Mouse (Mus musculus) spleen, adult 18-20 months (tissue): Measurements from ENCODE around the gene Ccdc74a.
"Not testable (repeated sequence)": the region's sequence is repeated elsewhere in the genome, so short reads cannot be mapped to it uniquely, and the experiment has no call there.

ENCODE experiments used
- DNase-seq, 2 experiments: peaks; one replicate each; pipeline ENCODE4 v3.0.0; 2022; ENCODE audit warnings: mixed read lengths in 2 of 2

Ccdc74a gene

DNA sequence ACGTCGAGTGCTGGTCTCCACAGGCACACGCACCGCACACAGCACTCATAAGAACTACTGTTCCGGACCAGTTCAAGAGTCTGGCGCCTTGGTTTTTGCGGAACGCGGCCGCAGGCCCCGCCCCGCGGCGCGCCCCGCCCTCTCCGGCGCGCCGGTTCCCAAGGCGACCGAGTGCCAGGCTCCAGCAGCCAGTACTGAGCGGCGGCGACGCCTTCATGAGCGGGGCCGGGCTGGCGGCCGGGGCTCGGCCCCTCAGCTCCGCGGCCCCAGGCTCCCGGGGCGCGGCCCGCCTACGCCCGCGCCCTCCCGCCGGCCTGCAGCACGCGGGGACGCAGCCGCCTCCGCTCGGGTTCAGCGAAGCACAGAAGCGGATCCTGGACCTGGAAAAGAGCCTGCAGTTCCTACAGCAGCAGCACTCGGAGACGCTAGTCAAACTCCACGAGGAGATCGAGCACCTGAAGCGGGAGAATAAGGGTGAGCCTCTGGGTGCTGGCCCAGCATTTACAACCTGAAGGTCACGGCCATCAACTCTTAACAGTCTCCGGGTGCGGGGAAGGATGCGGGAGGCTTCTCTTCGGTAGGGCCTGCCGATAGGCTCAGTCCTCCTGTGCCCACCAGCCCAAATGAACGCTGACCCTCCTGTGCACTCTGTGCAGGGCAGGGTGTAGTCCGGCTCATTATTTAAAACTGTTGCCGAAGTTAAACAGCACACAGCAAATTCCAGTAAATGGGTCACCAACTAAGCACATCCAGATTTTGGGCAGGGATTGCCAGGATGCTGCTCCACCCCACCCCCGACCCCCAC lies at the start of gene Ccdc74a:
Gene Ccdc74a, plus strand, starts transcription at position 161 of the 805 bp plus-strand sequence.
- peak; percentile 66 to 73 for DNase-seq

DNA sequence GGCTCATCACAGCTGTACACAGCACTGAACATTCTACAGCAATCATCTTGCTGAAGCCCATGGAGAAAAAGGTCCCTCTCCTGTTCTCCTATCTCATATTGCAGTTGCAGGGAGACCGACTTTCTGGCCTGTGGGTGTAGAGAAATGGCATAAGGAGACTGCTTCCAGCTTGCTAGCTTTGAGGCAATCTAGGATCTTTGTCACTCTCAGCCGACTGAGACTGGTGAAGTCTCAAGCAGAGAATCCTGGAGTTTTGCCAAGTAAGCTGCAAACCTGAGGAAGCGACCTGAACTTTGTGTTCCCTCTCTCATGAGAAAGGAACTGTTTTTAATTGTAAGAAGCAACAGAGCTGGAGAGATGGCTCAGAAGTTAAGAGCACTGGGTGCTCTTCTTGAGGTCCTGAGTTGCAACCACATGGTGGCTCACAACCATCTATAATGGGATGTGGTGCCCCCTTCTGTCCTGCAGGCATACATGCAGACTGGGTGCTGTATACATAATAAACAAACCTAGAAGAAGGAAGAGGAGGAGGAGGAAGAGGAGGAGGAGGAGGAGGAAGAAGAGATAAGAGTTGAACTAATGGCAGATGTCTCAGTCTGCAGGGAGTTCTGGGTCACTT lies 45.2 kb upstream of the Ccdc74a start:
- DNase-seq: no peak

DNA sequence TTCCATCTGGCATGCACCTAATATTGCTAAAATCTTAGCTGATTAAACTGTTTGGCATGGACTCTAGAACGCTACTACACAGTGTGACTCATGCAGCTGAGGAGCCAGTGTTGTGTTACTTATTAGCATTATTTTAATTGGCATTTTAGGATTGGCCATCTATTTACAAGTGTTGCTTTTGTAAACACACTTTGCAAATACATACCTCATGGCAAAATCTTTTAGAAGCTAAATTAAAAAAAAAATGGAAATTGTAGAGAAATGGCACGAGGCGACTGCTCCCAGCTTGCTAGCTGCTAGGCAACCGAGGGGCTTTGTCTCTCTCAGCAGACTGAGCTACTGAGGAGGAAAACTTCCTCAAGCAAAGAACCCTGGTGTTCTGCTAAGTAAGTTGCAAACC lies 41.3 kb upstream of the Ccdc74a start:
- no peak for DNase-seq

DNA sequence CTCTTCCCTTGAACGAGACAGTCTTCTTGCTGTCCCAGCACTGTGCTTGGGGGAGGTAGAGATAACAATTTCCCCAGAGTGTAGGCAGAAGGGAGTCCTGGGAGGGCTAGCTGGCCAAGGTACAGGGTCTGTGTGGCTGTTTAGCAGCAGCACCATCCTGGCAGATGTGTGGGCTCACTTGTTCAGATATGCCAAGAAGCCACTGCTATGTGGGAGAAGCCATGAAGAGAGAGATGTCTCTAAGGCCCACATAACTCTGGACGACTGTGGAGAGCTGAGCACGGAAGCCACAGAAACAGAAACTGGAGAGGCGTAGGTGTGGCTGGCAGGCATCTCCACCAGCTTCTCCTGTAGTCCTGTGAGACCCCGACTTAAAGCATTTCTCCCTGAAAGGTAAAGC lies 40.6 kb upstream of the Ccdc74a start:
- DNase-seq: no peak

DNA sequence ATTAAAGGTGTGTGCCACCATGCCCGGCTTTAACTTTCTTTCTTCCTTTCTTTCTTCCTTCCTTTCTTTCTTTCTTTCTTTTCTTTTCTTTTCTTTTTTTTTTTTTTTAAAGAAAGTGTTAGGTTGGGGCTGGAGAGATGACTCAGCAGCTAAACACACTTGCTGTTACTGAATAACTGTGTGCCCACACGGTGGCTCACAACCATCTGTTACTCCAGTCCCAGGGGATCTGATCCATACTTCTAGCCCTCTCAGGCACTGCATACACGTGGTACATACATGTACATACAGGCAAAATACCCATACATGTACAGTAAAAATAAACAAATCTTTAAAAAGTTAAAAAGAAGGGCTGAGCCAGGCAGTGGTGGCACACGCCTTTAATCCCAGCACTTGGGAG lies 34.9 kb upstream of the Ccdc74a start:
- no peak for DNase-seq

DNA sequence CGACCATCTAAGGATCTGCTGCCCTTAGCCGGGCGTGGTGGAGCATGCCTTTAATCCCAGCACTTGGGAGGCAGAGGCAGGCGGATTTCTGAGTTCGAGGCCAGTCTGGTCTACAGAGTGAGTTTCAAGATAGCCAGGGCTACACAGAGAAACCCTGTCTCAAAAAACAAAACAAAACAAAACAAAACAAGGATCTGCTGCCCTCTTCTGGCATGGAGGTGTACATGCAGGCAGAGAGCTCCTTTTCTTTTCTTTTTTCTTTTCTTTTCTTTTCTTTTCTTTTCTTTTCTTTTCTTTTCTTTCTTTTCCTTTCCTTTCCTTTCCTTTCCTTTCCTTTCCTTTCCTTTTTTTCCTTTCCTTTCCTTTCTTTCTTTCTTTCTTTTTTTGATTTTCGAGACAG lies 31.5 kb upstream of the Ccdc74a start:
- not testable (repeated sequence) for DNase-seq

DNA sequence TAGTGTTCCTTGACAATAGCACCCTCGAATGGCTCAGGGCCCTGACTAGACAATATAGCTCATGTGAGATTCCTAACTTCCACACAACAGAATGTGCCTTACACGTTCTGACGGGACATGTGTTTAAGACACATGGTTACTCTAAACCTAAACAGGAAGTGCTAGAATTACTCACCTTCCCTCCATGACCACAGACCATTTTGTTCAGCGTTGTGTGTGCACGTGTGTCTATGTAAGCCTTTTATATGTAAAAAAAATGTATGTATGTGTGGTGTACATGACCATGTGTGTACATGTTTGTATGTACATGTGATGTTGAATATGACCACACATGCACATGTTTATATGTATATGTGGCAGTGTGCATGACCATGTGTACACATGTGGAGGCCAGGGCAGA lies 30.1 kb upstream of the Ccdc74a start:
- DNase-seq: no peak

DNA sequence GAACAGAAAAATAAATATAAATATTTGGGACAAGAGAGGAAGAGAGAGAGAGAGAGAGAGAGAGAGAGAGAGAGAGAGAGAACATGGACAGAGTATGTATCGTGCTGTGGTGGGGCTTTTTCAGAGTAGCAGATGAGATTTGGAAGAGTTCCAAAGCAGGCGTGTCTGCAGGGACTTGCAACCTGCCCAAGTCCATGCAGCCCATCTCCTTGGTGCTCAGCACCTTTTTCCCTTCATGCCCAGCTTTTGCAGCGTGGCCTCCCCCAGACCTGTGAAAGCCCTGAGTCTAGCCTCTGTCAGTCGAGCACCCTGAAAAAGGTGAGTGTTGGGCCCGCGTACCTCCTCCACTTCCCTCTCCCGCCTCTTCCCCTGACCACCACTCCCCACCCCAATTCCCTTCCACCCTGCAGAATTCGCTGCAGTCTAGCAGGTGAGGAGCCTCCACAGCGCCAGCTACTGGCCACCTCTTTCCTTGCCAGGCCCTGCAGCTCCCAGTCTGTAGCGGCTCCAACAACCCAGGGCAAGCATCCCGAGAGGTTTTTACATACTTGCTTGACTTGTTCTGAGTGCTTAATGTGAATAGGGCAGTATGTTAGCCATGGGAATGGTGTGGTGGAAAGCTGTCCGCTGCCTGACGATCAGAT lies 28.2 kb upstream of the Ccdc74a start:
- peak; percentile 19 to 55 for DNase-seq

DNA sequence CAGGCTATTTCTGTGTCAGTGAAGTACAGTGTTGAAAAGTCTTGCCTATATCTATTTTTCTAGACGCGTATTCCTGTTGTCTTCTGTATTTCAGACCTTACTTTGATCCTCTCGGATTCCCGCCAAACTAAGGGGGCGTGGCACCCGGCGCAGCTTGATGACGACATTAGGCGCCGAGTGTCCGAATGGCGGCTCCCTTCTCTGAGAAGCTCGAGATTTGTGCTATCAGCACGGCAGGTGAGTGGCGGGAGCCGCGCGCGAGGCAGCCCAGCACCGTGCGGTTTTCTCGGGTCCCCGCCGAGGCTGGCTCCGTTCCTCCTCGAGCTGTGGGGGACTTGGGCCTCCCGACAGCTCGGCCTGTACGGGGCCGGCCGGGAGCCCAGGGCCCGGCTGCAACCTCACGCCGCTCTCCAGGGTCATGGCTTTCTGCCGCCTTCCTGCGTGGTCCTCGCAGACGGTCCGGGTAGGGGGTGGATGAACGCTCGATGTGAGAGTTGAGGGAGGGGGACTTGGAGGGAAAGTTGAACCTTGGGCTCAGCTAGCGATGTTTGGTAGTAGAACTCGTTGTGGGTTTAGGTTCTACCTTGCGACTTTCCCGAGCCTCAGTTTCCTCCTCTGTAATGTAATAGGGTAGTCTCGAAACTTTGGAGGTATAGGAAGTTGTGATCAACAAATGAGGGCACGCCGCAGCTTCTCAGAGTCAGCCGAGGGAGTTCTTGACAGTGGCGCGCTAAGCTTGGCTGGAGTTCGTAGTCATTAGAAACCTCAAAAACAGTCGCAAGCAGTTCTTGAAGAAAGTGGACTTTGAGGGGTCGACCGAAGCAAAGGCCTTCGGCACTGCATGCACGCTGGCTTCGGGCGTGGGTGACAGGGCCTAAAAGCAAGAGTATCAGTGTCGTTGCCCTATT lies 26.8 kb upstream of the Ccdc74a start, which contains the start of gene Smpd4:
Gene Smpd4, plus strand, starts transcription at position 157 of the 908 bp plus-strand sequence.
- DNase-seq: peak; percentile 75 to 94

DNA sequence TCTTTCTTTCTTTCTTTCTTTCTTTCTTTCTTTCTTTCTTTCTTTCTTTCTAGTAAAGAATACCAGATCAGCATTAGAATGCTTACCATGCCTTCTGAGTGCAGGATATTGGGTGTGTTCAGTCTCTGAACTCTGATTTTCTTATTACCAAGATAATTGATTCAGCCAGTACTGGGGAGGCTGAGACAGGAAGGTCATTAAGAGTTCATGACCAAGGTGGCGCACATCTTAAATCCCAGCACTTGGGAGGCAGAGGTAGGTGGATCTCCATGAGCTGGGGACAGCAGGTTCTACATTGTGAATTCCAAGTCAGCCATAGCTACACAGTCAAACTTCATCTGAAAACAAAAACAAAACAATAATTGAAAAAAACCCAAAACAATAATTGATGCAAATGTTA lies 24.3 kb upstream of the Ccdc74a start:
- no peak for DNase-seq

DNA sequence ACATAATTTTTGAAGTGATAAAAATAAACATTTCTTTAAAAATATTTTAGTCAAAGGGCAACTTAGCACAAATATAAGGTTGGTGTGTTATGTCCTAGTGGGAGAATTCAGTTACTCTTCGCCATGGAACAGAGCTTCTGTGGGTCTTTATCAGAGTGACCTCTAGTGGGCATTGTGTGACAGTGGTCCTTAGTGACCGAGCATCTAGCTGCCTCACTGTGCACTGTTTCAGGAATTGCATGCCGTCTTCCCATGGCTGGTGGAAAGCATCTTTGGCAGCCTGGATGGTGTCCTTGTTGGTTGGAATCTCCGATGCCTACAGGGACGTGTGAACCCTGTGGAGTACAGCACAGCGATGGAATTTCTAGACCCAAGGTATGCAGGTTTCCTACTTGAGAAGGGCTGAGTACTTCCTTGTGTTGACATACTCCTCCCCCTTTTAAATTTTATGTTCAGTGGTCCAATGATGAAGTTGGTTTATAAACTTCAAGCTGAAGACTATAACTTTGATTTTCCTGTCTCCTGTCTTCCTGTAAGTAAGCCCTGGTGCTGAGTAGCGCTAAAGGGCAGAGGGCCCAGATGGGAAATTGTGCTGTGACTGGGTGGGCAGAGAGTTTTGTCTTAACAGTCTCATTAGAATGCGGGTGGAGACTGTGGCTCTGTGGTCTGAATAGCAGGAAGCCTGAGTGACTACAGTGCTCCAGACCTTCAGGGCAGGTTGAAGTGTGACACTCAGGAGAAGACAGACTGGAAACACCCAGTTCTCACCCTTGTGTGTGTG lies 20.6 kb upstream of the Ccdc74a start:
- no peak for DNase-seq

DNA sequence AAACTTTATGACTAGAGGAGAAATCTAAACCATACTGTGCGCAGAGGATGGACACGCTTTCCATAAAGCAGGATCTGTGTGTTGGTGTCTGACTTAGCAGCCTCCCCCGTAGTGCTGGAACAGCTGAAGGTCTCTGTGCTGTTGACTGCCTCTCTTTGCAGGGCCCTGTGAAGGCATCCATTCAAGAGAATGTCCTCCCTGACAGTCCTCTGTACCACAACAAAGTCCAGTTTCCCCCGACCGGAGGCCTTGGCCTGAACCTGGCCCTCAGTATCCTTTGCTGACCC lies 20.1 kb upstream of the Ccdc74a start:
- no peak for DNase-seq

DNA sequence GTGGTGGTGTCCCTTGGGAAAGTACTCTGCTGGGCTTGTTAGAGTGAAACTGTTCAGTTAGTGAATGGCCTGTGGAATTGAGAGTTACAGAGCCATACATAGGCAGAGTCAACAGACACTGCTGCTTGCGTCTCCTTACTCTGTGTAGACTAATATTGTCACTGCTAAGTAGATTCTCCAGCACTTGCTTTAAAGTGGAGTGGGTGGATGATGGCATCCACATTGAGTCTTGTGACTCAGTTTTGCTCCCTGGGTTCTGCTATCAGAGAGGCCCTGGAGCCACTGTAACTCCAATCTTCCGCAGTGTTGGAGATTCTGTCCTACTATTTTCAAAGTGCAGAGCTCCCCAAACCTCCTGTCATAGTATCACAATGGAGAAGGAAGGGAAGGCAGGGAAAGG lies 13.7 kb upstream of the Ccdc74a start:
- DNase-seq: no peak

DNA sequence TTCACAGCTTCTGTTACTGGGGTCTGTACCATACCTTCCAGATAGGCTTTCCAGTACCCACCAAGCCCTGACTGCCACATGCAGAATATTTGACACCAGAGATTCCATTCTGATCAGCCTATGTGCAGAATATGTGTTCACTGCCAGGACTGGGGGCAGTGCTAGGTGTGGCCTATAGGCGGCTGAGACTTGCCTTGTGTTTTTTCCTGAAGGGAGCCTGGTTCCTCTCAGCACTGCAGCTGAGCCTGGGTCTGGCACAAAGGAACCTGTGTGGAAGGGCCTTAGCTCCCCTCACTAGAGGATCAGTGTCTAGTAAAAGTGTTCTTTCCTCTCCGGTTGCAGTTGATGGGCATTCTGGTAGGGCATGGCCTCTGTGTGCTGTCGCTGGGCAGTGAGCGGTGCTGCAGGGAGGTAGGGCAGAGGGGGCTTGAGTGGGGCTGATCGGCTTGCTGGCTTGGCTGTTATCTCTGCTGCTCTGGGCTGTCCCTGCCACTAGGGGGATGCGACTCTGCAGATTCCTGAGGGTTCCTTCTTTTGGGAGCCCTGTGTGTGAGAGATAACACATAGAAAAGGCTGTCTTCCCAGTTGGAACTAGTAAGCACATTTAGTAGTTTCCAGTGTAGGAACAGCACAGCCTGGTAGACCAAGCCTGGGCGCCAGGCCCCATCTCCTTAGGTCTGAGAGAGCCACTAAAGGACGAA lies 12.6 kb upstream of the Ccdc74a start:
- DNase-seq: no peak

DNA sequence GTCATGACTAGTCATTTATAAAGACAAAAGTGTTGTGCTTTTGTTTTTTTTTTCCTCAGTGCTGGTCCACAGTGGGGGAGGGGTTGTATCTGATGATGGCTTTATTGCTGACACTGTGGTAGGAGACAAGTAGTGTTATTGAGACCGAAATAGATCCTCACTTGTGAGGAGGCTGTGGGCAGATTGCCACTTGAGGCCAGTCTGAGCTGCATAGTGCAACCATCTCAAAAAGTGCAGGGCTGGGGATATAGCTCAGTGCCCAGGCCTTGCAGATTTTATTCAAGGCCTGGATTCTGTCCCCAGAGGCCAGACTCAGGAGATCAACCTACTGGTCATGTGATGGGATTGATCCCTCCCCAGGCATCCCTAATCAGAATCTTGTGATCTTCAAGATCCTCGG lies 9.4 kb upstream of the Ccdc74a start:
- DNase-seq: no peak

DNA sequence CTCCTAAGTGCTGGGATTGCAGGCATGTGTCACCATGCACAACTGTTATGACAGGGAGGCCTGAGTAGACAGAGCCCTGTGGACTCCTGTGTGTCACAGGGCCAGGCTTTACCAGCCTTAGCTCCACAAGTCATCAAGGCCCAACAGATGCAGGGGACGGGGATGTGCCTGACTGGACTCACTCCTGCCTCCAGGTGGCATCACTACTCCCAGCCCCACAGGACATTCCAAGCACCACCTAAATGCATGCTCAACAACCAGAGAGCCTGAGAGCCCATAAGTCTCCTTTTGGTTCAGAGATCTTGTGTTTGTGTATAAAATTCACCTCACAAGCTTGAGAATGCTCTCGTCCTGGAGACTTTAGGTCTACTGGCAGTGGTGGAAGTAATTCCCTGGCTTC lies 8.7 kb upstream of the Ccdc74a start:
- no peak for DNase-seq

DNA sequence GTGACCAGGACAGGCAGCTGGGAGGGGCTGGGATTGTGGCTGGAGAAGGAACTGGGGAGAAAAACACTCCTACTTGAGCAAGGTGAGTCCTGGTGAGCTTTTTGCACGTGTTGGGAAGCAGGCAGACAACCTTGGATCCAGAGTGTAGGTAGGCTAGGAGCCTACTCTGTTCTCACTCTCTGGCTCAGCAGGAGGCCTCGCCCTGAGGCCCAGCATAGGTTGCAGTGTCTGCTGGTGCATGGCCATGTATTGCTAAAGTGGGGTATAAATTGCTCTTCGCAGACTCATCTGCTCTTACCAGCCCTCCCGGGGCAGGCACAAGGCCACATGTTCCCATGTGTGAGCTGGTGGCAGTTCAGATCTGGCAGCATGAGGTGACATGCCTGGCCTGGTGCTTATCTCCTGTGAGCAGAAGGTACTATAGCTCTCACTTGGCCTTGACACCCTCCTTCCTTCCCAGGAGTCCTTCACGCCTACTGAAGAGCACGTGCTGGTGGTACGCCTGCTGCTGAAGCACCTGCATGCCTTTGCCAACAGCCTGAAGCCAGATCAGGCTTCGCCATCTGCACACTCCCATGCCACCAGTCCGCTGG lies 8.1 kb upstream of the Ccdc74a start:
- no peak for DNase-seq

DNA sequence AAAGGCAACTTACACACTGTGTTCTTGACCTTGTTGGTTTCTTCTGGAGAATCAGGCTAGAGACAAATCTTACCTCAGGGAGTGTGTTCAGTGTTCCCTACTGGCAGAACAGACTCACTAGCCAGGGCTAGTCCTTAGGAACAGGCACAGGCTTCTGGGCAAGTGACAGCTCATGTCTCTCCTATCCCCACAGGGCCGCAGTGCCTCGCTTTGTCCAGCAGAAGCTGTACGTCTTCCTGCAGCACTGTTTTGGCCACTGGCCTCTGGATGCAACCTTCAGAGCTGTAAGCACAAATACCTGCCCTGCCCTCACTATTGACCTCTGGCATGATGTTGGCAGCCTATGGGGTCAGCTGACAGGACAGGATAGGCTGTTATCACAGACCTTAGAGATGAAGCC lies 7.2 kb upstream of the Ccdc74a start:
- no peak for DNase-seq

DNA sequence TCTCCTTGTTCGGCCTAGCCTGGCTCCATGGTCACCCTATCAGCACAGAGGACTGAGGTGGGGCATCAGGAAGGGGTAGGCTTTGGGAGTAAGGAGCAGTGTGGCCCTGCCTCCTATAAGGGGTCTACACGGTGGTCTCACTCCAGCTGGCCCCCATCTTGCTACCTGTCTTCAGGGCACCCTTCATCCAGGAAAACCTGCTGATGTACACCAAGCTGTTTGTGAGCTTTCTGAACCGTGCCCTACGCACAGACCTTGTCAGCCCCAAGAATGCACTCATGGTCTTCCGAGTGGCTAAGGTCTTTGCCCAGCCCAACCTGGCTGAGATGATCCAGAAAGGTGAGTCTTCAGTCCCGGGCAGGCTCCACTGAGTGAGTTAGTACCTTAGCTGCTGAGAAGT lies 6.3 kb upstream of the Ccdc74a start:
- DNase-seq: no peak

DNA sequence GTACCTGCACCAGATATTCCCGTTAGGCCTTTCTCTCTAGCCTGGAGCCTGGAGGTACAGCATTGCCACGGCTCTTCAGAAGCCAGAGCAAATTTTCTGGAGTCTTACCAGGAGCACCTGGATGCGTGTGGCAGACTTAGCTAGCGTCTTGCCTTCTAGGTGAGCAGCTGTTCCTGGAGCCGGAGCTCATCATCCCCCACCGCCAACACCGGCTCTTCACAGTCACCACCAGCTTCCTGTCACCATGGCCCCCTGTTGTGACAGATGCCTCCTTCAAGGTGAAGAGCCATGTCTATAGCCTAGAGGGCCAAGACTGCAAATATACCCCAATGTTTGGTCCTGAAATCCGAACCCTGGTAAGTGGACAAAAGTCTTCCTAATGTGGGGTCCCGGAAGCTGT lies 5.6 kb upstream of the Ccdc74a start:
- no peak for DNase-seq

DNA sequence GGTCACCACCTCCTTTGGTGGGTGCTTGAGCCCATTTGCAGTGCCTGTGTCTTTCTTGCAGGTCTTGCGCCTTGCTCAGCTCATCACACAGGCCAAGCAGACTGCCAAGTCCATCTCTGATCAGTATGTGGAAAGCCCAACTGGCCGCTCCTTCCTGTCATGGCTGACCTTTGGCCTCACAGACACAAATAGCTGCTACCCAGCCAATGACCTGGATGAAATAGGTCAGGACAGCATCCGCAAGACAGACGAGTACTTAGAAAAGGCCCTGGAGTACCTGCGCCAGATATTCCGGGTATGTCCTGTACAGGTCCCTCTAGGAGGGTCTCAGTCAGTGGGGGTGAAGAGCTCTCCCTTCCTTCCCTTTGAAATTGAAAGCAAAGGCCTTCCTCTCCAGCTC lies 5.0 kb upstream of the Ccdc74a start:
- no peak for DNase-seq
